Mouse (Mus musculus) heart, adult 2 months (tissue): ENCODE data around the gene Shtn1.

Source experiments
- CTCF ChIP-seq: fragments of 200-600 bp; IDR thresholded peaks from 2 replicates; pipeline ENCODE4 v1.8.1; 2022; ENCODE audit warnings: antibody characterized with exemption, mild to moderate bottlenecking, moderate library complexity
- POLR2A ChIP-seq: fragments of 200-500 bp; IDR thresholded peaks from 2 replicates; pipeline ENCODE4 v1.6.1; 2011; ENCODE audit warnings: mild to moderate bottlenecking, low read depth, low read length, control low read depth; ENCODE audit not compliant: insufficient read depth

GRCm38 (mm10) chr19:58981571-58981970 lies 94.3 kb downstream of the Shtn1 start:
- TF ChIP-seq POLR2A, result no peak
- no peak for TF ChIP-seq CTCF
